19 mouse cellular contexts compared by ENCODE assay signal in genomic region chr4:111421785-111422184, GRCm38 (mm10).
"Had no signal": no experiment of that assay in that cellular context is flagged by ENCODE, and none has a peak within 500 bp of the region (broad histone marks: within the 10 kb centered on the region; RNA-seq: fewer than 3 reads in every experiment).

No protein-coding gene starts in this region.

- H3K4me3 ChIP-seq: limb, embryonic 12.5 days; limb, embryonic 15.5 days; megakaryocyte, embryonic 14.5 days; midbrain, embryonic 10.5 days; midbrain, embryonic 13.5 days had no signal

- DNase-seq: kidney, adult 8-10 months; kidney, postnatal 14 days; kidney, postnatal 4 days; left cerebral cortex, postnatal 4 days; liver, postnatal 0 days; lung, embryonic 14.5 days; lung, postnatal 36 days; thymus, adult 2 months; thymus, postnatal 14 days; thymus, postnatal 4 days had no signal

- H3K4me1 ChIP-seq: megakaryocyte, embryonic 14.5 days had no signal

- H3K27me3 ChIP-seq: limb, embryonic 12.5 days; limb, embryonic 15.5 days; megakaryocyte, embryonic 14.5 days; midbrain, embryonic 13.5 days had no signal

- H3K9ac ChIP-seq: limb, embryonic 12.5 days; limb, embryonic 15.5 days; liver, embryonic 14.5 days; liver, postnatal 0 days; lung, embryonic 14.5 days; midbrain, embryonic 13.5 days had no signal

- ATAC-seq: liver, postnatal 0 days; lung, postnatal 0 days; midbrain, embryonic 13.5 days; midbrain, embryonic 16.5 days had no signal

- H3K4me2 ChIP-seq: limb, embryonic 12.5 days; limb, embryonic 15.5 days; liver, embryonic 11.5 days; lung, embryonic 14.5 days; midbrain, embryonic 13.5 days had no signal

- H3K27ac ChIP-seq: limb, embryonic 12.5 days; limb, embryonic 15.5 days; liver, embryonic 14.5 days; midbrain, embryonic 10.5 days; midbrain, embryonic 13.5 days had no signal

- H3K9me3 ChIP-seq: limb, embryonic 12.5 days; limb, embryonic 15.5 days; megakaryocyte, embryonic 14.5 days; midbrain, embryonic 10.5 days; midbrain, embryonic 13.5 days had no signal
